Mouse (Mus musculus): ENCODE data around the gene Isca1.
"Not testable (repeated sequence)": the region's sequence is repeated elsewhere in the genome, so short reads cannot be mapped to it uniquely, and the experiment has no call there.

The Isca1 gene

GRCm38 (mm10) chr13:59746711-59747110 is 22.9 kb downstream of the Isca1 start, which contains the start of gene 1700014D04Rik:
1700014D04Rik (minus strand) TSS chr13:59746752.
- no peak for DNase-seq (ENCODE audit: low spot score in 2 of 2)

- no peak for DNase-seq (ENCODE audit: low spot score in 2 of 2)
Measured at GRCm38 (mm10) chr13:59746164-59746563, 23.4 kb downstream of the Isca1 start.

- no peak for DNase-seq (ENCODE audit: low spot score in 2 of 2)
Measured at GRCm38 (mm10) chr13:59745462-59745861, 24.1 kb downstream of the Isca1 start.

- DNase-seq (ENCODE audit: low spot score in 2 of 2): peak in 1 of 2 experiments; percentile 73
Measured at GRCm38 (mm10) chr13:59741697-59742096, 27.9 kb downstream of the Isca1 start.

GRCm38 (mm10) chr13:59741096-59741495 is 28.5 kb downstream of the Isca1 start:
- DNase-seq (ENCODE audit: low spot score in 2 of 2): no peak

GRCm38 (mm10) chr13:59739397-59739796 is 30.2 kb downstream of the Isca1 start:
- peak; percentile 50 to 61 for DNase-seq (ENCODE audit: low spot score in 2 of 2)

GRCm38 (mm10) chr13:59738455-59738854 is 31.2 kb downstream of the Isca1 start:
- no peak for DNase-seq (ENCODE audit: low spot score in 2 of 2)

GRCm38 (mm10) chr13:59735190-59735589 is 34.4 kb downstream of the Isca1 start:
- DNase-seq (ENCODE audit: low spot score in 2 of 2): no peak

GRCm38 (mm10) chr13:59734347-59734746 is 35.3 kb downstream of the Isca1 start:
- DNase-seq (ENCODE audit: low spot score in 2 of 2): peak in 1 of 2 experiments; percentile 55

GRCm38 (mm10) chr13:59733936-59734335 is 35.7 kb downstream of the Isca1 start:
- no peak for DNase-seq (ENCODE audit: low spot score in 2 of 2)

- no peak for DNase-seq (ENCODE audit: low spot score in 2 of 2)
Measured at GRCm38 (mm10) chr13:59731652-59732051, 38.0 kb downstream of the Isca1 start, which contains the start of gene Spata31d1d. Spata31d1d (minus strand) TSS chr13:59731752.

- DNase-seq (ENCODE audit: low spot score in 2 of 2): peak; percentile 72 to 87
Measured at GRCm38 (mm10) chr13:59728378-59729093, 41.1 kb downstream of the Isca1 start.

- DNase-seq (ENCODE audit: low spot score in 2 of 2): no peak
Measured at GRCm38 (mm10) chr13:59726139-59726867, 43.3 kb downstream of the Isca1 start.

- DNase-seq (ENCODE audit: low spot score in 2 of 2): not testable (repeated sequence)
Measured at GRCm38 (mm10) chr13:59722089-59722488, 47.5 kb downstream of the Isca1 start.

- DNase-seq (ENCODE audit: low spot score in 2 of 2): no peak
Measured at GRCm38 (mm10) chr13:59719475-59719874, 50.1 kb downstream of the Isca1 start.

- DNase-seq (ENCODE audit: low spot score in 2 of 2): not testable (repeated sequence)
Measured at GRCm38 (mm10) chr13:59718857-59719440, 50.7 kb downstream of the Isca1 start.

GRCm38 (mm10) chr13:59713710-59714109 is 55.9 kb downstream of the Isca1 start:
- DNase-seq (ENCODE audit: low spot score in 2 of 2): no peak

- DNase-seq (ENCODE audit: low spot score in 2 of 2): not testable (repeated sequence)
Measured at GRCm38 (mm10) chr13:59711984-59712383, 57.6 kb downstream of the Isca1 start, which contains the start of gene Spata31d1b. Spata31d1b (plus strand) TSS chr13:59712284.

GRCm38 (mm10) chr13:59710230-59710629 is 59.4 kb downstream of the Isca1 start, which contains the start of gene Spata31d1a:
Spata31d1a (minus strand) TSS chr13:59710330.
- no peak for DNase-seq (ENCODE audit: low spot score in 2 of 2)
